Mouse (Mus musculus) G1E-ER4 (cell line): ENCODE results near the gene Ammecr1. TPM values are rescaled to one million over a fixed set of nuclear protein-coding genes. Genes with fewer than 3 reads are reported as not detected.

Experiments used
- GATA1 ChIP-seq: IDR thresholded peaks from one replicate; pipeline ENCODE4 v1.8.0; 2012; ENCODE audit warnings: low read length, inconsistent platforms
- polyA plus RNA-seq: library from polyadenylated mRNA; stranded (reverse); fragments of >175 nt; gene quantifications from 2 replicates; pipeline ENCODE4 v1.2.3, GENCODE M21; 2012

Ammecr1 gene
- polyA plus RNA-seq: 5.9 and 6.5 TPM in 2 replicates

GRCm38 (mm10) chrX:142966008-142966966, at the start of gene Ammecr1:
TSS of gene Ammecr1 (minus strand) at chrX:142966728.
- TF ChIP-seq GATA1: no peak

- TF ChIP-seq GATA1: no peak
Measured at GRCm38 (mm10) chrX:143014118-143014517, 47.6 kb upstream of the Ammecr1 start.

DNA sequence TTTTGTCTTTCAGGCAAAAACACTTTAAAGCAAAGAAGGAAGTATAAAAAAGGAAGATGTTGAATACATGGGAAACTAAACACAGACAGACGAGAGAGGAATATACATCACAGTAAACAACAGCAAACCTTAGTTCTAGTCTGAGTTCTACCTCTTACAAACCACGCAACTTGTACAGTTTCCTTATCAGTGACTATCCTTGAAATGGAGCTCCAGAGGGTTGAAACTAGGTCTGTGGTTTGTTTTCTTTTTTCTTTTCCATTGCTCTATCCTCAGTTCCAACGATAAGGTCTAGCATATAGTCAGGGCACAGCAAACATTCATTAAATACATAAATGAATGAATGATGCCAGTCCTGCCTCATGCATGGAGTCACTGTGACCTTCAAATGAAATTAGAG, 45.8 kb upstream of the Ammecr1 start:
- TF ChIP-seq GATA1: no peak

DNA sequence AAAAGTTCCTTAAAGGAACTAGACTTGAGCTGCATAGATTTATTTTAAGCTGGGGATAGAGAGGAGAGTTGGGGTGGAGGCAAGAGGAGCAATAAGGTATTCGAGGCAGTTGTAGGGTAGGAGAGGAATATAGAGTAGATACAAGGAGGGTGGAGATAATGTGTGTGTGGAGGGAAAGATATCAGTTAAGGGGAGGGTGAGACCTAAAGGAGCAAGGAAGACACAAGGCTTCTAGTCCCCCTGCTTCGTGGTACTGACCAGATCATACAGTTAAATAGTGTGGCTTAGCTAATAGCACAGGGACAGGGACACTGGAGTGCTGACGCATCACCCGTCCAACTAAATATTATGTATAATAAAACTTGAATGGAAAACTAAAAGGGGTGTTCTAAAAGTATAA, 45.3 kb upstream of the Ammecr1 start:
- TF ChIP-seq GATA1: no peak

- TF ChIP-seq GATA1: no peak
Measured at GRCm38 (mm10) chrX:143004131-143004846, 37.8 kb upstream of the Ammecr1 start.

- TF ChIP-seq GATA1: no peak
Measured at GRCm38 (mm10) chrX:142997214-142997613, 30.7 kb upstream of the Ammecr1 start.

- TF ChIP-seq GATA1: no peak
Measured at GRCm38 (mm10) chrX:142994514-142994913, 28.0 kb upstream of the Ammecr1 start.

GRCm38 (mm10) chrX:142984170-142984569, 17.6 kb upstream of the Ammecr1 start:
- TF ChIP-seq GATA1: no peak

DNA sequence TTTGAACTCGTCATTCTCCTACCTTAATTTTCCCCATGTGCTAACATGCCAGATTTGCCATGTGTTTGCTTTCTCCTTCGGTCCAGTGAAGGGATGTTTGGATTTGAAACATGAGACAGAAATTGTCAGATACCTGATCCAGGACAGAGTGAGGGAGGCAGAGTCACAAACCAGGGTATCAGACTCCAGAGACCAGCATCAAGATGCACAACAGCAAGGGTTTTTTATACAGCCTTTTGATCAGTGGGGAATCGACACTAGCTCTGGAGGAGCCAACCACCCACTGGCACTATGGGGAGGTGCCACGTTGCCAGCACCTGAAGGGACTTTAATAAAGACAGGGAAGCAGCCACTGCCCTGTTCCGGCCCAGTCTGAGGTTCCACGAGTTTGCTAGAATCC, 17.1 kb upstream of the Ammecr1 start:
- TF ChIP-seq GATA1: no peak

- no peak for TF ChIP-seq GATA1
Measured at GRCm38 (mm10) chrX:142981530-142982130, 15.1 kb upstream of the Ammecr1 start.

DNA sequence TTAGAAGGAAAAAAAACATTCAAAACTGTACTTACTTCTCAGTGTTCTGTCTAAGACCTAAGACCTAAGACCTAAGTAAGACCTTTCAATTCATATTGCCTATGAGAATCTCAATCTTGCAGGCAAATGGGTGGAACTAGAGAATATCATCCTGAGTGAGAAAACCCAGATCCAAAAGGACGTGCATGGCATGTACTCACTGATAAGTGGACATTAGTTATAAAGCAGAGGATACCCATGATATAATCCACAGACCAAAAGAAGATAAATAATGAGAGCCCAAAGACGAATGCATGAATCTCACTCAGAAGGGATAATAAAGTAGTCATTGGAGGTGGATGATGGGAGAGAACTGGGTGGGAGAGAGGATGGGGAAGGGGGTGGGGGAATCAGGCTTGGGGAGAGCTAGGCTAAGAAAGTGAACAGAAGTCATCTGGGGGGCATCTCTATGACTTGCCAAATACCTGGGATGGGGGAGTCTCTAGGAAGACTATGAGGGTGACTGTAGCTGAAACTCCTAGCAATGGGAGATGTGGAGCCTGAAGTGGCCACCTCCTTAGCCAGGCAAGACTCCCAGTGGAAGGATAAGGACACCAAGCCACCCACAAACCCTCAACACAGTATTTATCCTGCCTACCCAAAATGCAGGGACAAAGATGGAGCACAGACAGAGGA, 14.5 kb upstream of the Ammecr1 start:
- no peak for TF ChIP-seq GATA1

GRCm38 (mm10) chrX:142979224-142979623, 12.7 kb upstream of the Ammecr1 start:
- TF ChIP-seq GATA1: no peak

- no peak for TF ChIP-seq GATA1
Measured at GRCm38 (mm10) chrX:142972443-142972970, 6.0 kb upstream of the Ammecr1 start.

GRCm38 (mm10) chrX:142971759-142972158, 5.2 kb upstream of the Ammecr1 start:
- no peak for TF ChIP-seq GATA1

DNA sequence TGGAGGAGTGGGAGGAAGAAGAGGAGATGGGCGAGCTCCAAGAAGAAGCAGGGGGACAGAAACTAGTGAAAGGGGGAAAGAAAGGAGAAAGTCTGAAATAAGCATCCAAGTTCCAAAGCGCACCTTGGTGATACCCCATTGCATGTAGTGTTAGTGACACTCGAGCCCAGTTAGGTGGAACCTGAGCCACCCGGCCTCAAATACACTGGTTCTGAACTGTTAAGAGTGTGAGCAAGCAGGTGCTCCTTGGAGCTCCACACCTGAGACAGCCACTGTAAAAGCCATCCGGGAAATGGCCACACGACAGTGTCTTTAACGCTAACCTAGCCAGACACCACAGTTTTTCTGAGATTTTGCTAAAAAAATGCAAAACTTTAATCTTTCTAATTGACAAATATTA, 539 bp upstream of the Ammecr1 start:
- TF ChIP-seq GATA1: no peak
